Mouse (Mus musculus) adrenal gland, postnatal 25 days (tissue): Measurements from ENCODE around the gene Btbd35f14. TPM values are rescaled to one million over a fixed set of nuclear protein-coding genes. Genes with fewer than 3 reads are reported as not detected.
"Not testable (repeated sequence)": the region's sequence is repeated elsewhere in the genome, so short reads cannot be mapped to it uniquely, and the experiment has no call there.

Experiments used
- DNase-seq: peaks from one replicate; pipeline ENCODE4 v3.0.0; 2021; ENCODE audit warnings: mixed read lengths
- long read RNA-seq: library from polyadenylated mRNA; stranded (forward); transcript quantifications from one replicate; pipeline ENCODE4 v2.0.0, GENCODE M21; 2021
- total RNA-seq: library from RNA; stranded (reverse); gene quantifications from 2 replicates; pipeline ENCODE4 v1.2.3, GENCODE M21; 2021

Btbd35f14 gene
- total RNA-seq = not detected in 2 replicates
- long read RNA-seq = 0 reads

- DNase-seq = not testable (repeated sequence)
Measured at GRCm38 (mm10) chrX:33702249-33702648, at the start of gene Btbd35f14. TSS of gene Btbd35f14 (minus strand) at chrX:33702349.

- not testable (repeated sequence) for DNase-seq
Measured at GRCm38 (mm10) chrX:33656872-33657271, 45.3 kb downstream of the Btbd35f14 start, which contains the start of gene Btbd35f13. TSS of gene Btbd35f13 (plus strand) at chrX:33657172.

Other genes starting within 250 kb of the Btbd35f14 start
- not detected in 2 replicates for gene Btbd35f15, start 125.0 kb downstream of the Btbd35f14 start, total RNA-seq
- gene Btbd35f13, start 45.2 kb downstream of the Btbd35f14 start, total RNA-seq = not detected in 2 replicates